In genomic region chr1:81744524-81744923, GRCm38 (mm10) we compare ENCODE assay signal across 9 mouse cellular contexts.
DNase-seq lines count a peak whose midpoint lies in the region; ATAC-seq and TF ChIP-seq lines count a peak whose summit lies in the region.
"Had no signal": no experiment of that assay in that cellular context is flagged by ENCODE, and none has a peak within 500 bp of the region (broad histone marks: within the 10 kb centered on the region; RNA-seq: fewer than 3 reads in every experiment).

No protein-coding gene starts in this region.

- H3K27ac ChIP-seq in forebrain, embryonic 13.5 days: peak overlapping the region; percentile 72
- no peak overlapping the region for H3K27ac ChIP-seq in hindbrain, postnatal 0 days
- H3K27ac ChIP-seq: liver, embryonic 13.5 days had no signal

- H3K79me3 ChIP-seq in C2C12 (ENCODE audit: low read depth): no peaks in the 10 kb centered on the region

- 19% methylated on average over 8 of the region's 8 CpGs for WGBS in forebrain, embryonic 13.5 days
- 33% methylated on average over 8 of the region's 8 CpGs for WGBS in hindbrain, postnatal 0 days

- H3K4me2 ChIP-seq in forebrain, embryonic 13.5 days: no peak overlapping the region; the same call in 1 of the 2 replicates
- no peak overlapping the region for H3K4me2 ChIP-seq in hindbrain, postnatal 0 days (ENCODE audit: low read depth, low read length)
- H3K4me2 ChIP-seq: liver, embryonic 13.5 days had no signal

- ATAC-seq in forebrain, embryonic 13.5 days: peak; percentile 88
- ATAC-seq in hindbrain, postnatal 0 days: no peak; the same call in 1 of the 2 replicates
- ATAC-seq in monocyte, adult 5-6 weeks (replicated peaks; ENCODE audit: insufficient number of reproducible peaks, low FRiP score, low TSS enrichment, poor library complexity, severe bottlenecking): no peak

- H3K27me3 ChIP-seq in C2C12 (ENCODE audit: control insufficient read depth, insufficient read depth, insufficient read length): no peaks in the 10 kb centered on the region
- H3K27me3 ChIP-seq in forebrain, embryonic 13.5 days: no peaks in the 10 kb centered on the region
- no peaks in the 10 kb centered on the region for H3K27me3 ChIP-seq in hindbrain, postnatal 0 days (ENCODE audit: insufficient read depth, low read length)
- H3K27me3 ChIP-seq: liver, embryonic 13.5 days had no signal

- TF ChIP-seq CTCF in C2C12 (IDR thresholded peaks at IDR 0.05; ENCODE audit: control insufficient read depth, insufficient read depth, insufficient read length): no peak
- TF ChIP-seq CTCF in hindbrain, postnatal 0 days (IDR thresholded peaks at IDR 0.05; ENCODE audit: low read depth): no peak

- H3K79me2 ChIP-seq in C2C12 (ENCODE audit: control insufficient read depth, insufficient read depth): no peaks in the 10 kb centered on the region

- no peaks in the 10 kb centered on the region for H3K36me3 ChIP-seq in C2C12 (ENCODE audit: control insufficient read depth, insufficient read depth)
- H3K36me3 ChIP-seq in forebrain, embryonic 13.5 days (ENCODE audit: poor library complexity, severe bottlenecking): no peaks in the 10 kb centered on the region
- H3K36me3 ChIP-seq in hindbrain, postnatal 0 days (ENCODE audit: insufficient read depth, low read length): no peaks in the 10 kb centered on the region
- H3K36me3 ChIP-seq: liver, embryonic 13.5 days had no signal

- no peak overlapping the region for H3K9ac ChIP-seq in forebrain, embryonic 13.5 days
- H3K9ac ChIP-seq in hindbrain, postnatal 0 days (replicated peaks; ENCODE audit: low read length): no peak overlapping the region
- H3K9ac ChIP-seq: liver, embryonic 13.5 days had no signal

- H3ac ChIP-seq in C2C12 (ENCODE audit: control insufficient read depth, insufficient read length, low read depth): no peak overlapping the region

- H3K4me1 ChIP-seq in forebrain, embryonic 13.5 days: peaks cover 11% of the 10 kb centered on the region
- H3K4me1 ChIP-seq in hindbrain, postnatal 0 days (ENCODE audit: insufficient read depth, low read length): no peaks in the 10 kb centered on the region; the same call in 1 of the 2 replicates
- H3K4me1 ChIP-seq: liver, embryonic 13.5 days had no signal

- no peak overlapping the region for H3K4me3 ChIP-seq in C2C12 (ENCODE audit: insufficient read depth, poor library complexity, severe bottlenecking)
- H3K4me3 ChIP-seq in forebrain, embryonic 13.5 days: no peak overlapping the region
- no peak overlapping the region for H3K4me3 ChIP-seq in hindbrain, postnatal 0 days (ENCODE audit: low read length)
- H3K4me3 ChIP-seq: liver, embryonic 13.5 days had no signal

- peak; percentile 29 for DNase-seq in ZHBTc4 (ENCODE audit: low read depth, low spot score)
- DNase-seq in hindbrain, postnatal 0 days (ENCODE audit: low spot score): peak; percentile 54
- peak; percentile 45 to 62 for DNase-seq in lung, adult 18-20 months
- peak; percentile 12 for DNase-seq in ovary, adult 18-20 months (ENCODE audit: low spot score)
- no peak for DNase-seq in thymus, adult 18-20 months
- DNase-seq: liver, embryonic 13.5 days had no signal

- no peaks in the 10 kb centered on the region for H3K9me3 ChIP-seq in forebrain, embryonic 13.5 days (replicated peaks)
- H3K9me3 ChIP-seq in hindbrain, postnatal 0 days (ENCODE audit: low read length): no peaks in the 10 kb centered on the region
- H3K9me3 ChIP-seq: liver, embryonic 13.5 days had no signal

TF ChIP-seq in C2C12, 6 proteins besides CTCF, POLR2A, EP300 and RAD21:
- no peak for TF ChIP-seq MYOG (IDR thresholded peaks at IDR 0.05; ENCODE audit: control insufficient read depth, extremely low read depth, insufficient read length)
- TF ChIP-seq MYOD1 (IDR thresholded peaks at IDR 0.05; ENCODE audit: control insufficient read depth, insufficient read length, low read depth): peak; percentile 96
- TF ChIP-seq CEBPB (IDR thresholded peaks at IDR 0.05; ENCODE audit: low read depth): no peak
- TF ChIP-seq USF1 (IDR thresholded peaks at IDR 0.05; ENCODE audit: low read depth): no peak
TF ChIP-seq in C2C12: peak in this region for 1.

Comparison
In these comparisons a context has a peak if more than half of its experiments do, and no peak if none do; other contexts are left out.
1. DNase-seq: peak in ZHBTc4 (single experiment), hindbrain, postnatal 0 days (single experiment), lung, adult 18-20 months (2 of 2) and ovary, adult 18-20 months (single experiment); none in thymus, adult 18-20 months (0 of 2).